8 mouse cellular contexts compared by ENCODE assay signal in the genomic region with DNA sequence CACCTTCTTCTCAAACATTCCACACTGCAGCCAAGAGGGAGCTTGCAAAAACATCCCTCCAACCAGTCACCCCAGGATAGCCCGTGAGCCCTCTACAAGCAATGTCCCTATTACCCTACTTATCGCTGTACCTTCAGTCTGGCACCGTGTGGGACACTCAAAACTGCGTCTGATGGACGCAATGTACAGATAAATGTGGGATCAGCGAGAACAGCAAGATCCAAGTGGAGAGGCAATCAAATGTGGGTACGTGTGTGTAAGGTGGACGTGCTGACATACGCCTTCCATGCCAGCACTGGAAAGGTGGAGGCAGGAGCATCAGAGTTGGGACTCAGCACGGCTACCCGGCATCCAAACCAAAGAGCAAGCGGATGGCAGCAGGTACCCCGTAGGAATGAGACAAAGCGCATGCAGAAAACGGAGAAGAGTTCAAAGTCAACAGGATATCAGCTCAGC. TPM values are rescaled to one million over a fixed set of nuclear protein-coding genes. Genes with fewer than 3 reads are reported as not detected.
A peak's percentile ranks its signal among the peaks of the same experiment; 100 is the strongest.
DNase-seq lines count a peak whose midpoint lies in the region; ATAC-seq and TF ChIP-seq lines count a peak whose summit lies in the region.

No protein-coding gene starts in this region.

- H3K27me3 ChIP-seq in kidney, postnatal 0 days (ENCODE audit: insufficient read depth, low read length): no peaks in the 10 kb centered on the region
- H3K27me3 ChIP-seq in hindbrain, postnatal 0 days (ENCODE audit: insufficient read depth, low read length): no peaks in the 10 kb centered on the region

- WGBS in kidney, postnatal 0 days: 1% methylated on average over 15 of the region's 15 CpGs
- 2% methylated on average over 15 of the region's 15 CpGs for WGBS in hindbrain, postnatal 0 days

- peak overlapping the region; percentile 97 for H3K27ac ChIP-seq in kidney, postnatal 0 days
- peak overlapping the region; percentile 93 for H3K27ac ChIP-seq in hindbrain, postnatal 0 days

- H3K4me3 ChIP-seq in kidney, postnatal 0 days (replicated peaks; ENCODE audit: low read depth, low read length): peak overlapping the region; percentile 81
- peak overlapping the region; percentile 60 for H3K4me3 ChIP-seq in hindbrain, postnatal 0 days (ENCODE audit: low read length)

- DNase-seq in kidney, postnatal 0 days (ENCODE audit: low spot score): no peak
- DNase-seq in kidney, postnatal 10 days: no peak
- DNase-seq in c-Kit-positive CD71-positive TER-119-positive erythroid progenitor cells, embryonic 14.5 days (ENCODE audit: low spot score): peak; percentile 55
- no peak for DNase-seq in hindbrain, postnatal 0 days (ENCODE audit: low spot score)
- no peak for DNase-seq in cerebellum, postnatal 36 days
- DNase-seq in urinary bladder, postnatal 10 days (ENCODE audit: low spot score): no peak

- ATAC-seq in kidney, postnatal 0 days (replicated peaks; ENCODE audit: low FRiP score, low read depth): peak; percentile 23
- ATAC-seq in hindbrain, postnatal 0 days: peak; percentile 24; the same call in 1 of the 2 replicates
- peak; percentile 7 for ATAC-seq in monocyte, adult 5-6 weeks (replicated peaks; ENCODE audit: insufficient number of reproducible peaks, low FRiP score, low TSS enrichment, poor library complexity, severe bottlenecking)
- ATAC-seq in erythroid progenitor cell, adult 5-6 weeks (replicated peaks; ENCODE audit: low FRiP score, poor library complexity, severe bottlenecking): no peak

- no peaks in the 10 kb centered on the region for H3K36me3 ChIP-seq in kidney, postnatal 0 days (ENCODE audit: insufficient read depth, low read length)
- H3K36me3 ChIP-seq in hindbrain, postnatal 0 days (ENCODE audit: insufficient read depth, low read length): no peaks in the 10 kb centered on the region

- H3K4me1 ChIP-seq in kidney, postnatal 0 days (replicated peaks; ENCODE audit: insufficient read depth, low read length): peaks cover 14% of the 10 kb centered on the region
- H3K4me1 ChIP-seq in hindbrain, postnatal 0 days (ENCODE audit: insufficient read depth, low read length): peaks cover 14% of the 10 kb centered on the region; the same call in 1 of the 2 replicates

- no peaks in the 10 kb centered on the region for H3K9me3 ChIP-seq in kidney, postnatal 0 days (replicated peaks; ENCODE audit: low read length)
- H3K9me3 ChIP-seq in hindbrain, postnatal 0 days (ENCODE audit: low read length): no peaks in the 10 kb centered on the region

- peak overlapping the region; percentile 94 for H3K9ac ChIP-seq in kidney, postnatal 0 days (ENCODE audit: low read depth, low read length)
- H3K9ac ChIP-seq in hindbrain, postnatal 0 days (replicated peaks; ENCODE audit: low read length): peak overlapping the region; percentile 75

- H3K4me2 ChIP-seq in kidney, postnatal 0 days (ENCODE audit: low read length): peak overlapping the region; percentile 92
- H3K4me2 ChIP-seq in hindbrain, postnatal 0 days (ENCODE audit: low read depth, low read length): peak overlapping the region; percentile 91

- no peak for TF ChIP-seq CTCF in kidney, postnatal 0 days (IDR thresholded peaks at IDR 0.05; ENCODE audit: low read depth)
- TF ChIP-seq CTCF in hindbrain, postnatal 0 days (IDR thresholded peaks at IDR 0.05; ENCODE audit: low read depth): no peak

RNA-seq across cellular contexts. Expression of a gene that starts 10.4 kb away (rescaled TPM):
- polyA plus RNA-seq in kidney, postnatal 0 days (2015; fragmentation: Nextera tagmentation; extraction: Ambion mirVana): 33.2 and 38.1 TPM in 2 replicates
- total RNA-seq in hindbrain, postnatal 0 days (2014; rRNA removed): 258 and 262 TPM in 2 replicates
- 50.6 and 57.6 TPM in 2 replicates for polyA plus RNA-seq in hindbrain, postnatal 0 days (2015; fragmentation: Nextera tagmentation; extraction: Ambion mirVana)
- total RNA-seq in monocyte, adult 5-6 weeks (2017): 122 to 194 TPM (median 132 TPM) in 3 replicates
- total RNA-seq in erythroid progenitor cell, adult 5-6 weeks (2015; ENCODE audit: low replicate concordance): 66.2 and 96.2 TPM in 2 replicates
- total RNA-seq in erythroid progenitor cell, adult 5-6 weeks (2017; ENCODE audit: low replicate concordance): 107 and 116 TPM in 2 replicates
